Mouse (Mus musculus) forebrain, postnatal 0 days (tissue): ENCODE results near the gene Clps. TPM values are rescaled to one million over a fixed set of nuclear protein-coding genes. Genes with fewer than 3 reads are reported as not detected.

ENCODE experiments used
- ATAC-seq: fragments of 200-750 bp; cut with Nextera tagmentation; 2 replicates; pipeline ENCODE4 v1.8.0; 2017; ENCODE audit warnings: mild to moderate bottlenecking, moderate library complexity
- DNase-seq: peaks from one replicate; pipeline ENCODE4 v3.0.0-alpha.2; 2015
- H3K27ac ChIP-seq: fragments of 300-500 bp; sonication (generic); 2 replicates; pipeline ENCODE4 v1.5.1; 2014; ENCODE audit warnings: low read depth, mild to moderate bottlenecking, antibody characterized with exemption, low read length, moderate library complexity, mixed read lengths
- H3K27me3 ChIP-seq: fragments of 300-500 bp; sonication (generic); 2 replicates; pipeline ENCODE4 v1.6.1; 2014; ENCODE audit warnings: mild to moderate bottlenecking, low read length, mixed read lengths; ENCODE audit not compliant: insufficient read depth
- H3K36me3 ChIP-seq: fragments of 300-500 bp; sonication (generic); 2 replicates; pipeline ENCODE4 v1.6.1; 2014; ENCODE audit warnings: mild to moderate bottlenecking, moderate library complexity; ENCODE audit not compliant: insufficient read depth
- H3K4me1 ChIP-seq: fragments of 300-500 bp; sonication (generic); 2 replicates; pipeline ENCODE4 v1.6.1; 2014; ENCODE audit warnings: antibody characterized with exemption; ENCODE audit not compliant: insufficient read depth
- H3K4me2 ChIP-seq: fragments of 300-500 bp; sonication (generic); 2 replicates; pipeline ENCODE4 v1.6.1; 2014; ENCODE audit warnings: low read depth, mild to moderate bottlenecking, moderate library complexity
- H3K4me3 ChIP-seq: fragments of 300-500 bp; sonication (generic); 2 replicates; pipeline ENCODE4 v1.5.1; 2014; ENCODE audit warnings: low read depth, low read length, mixed read lengths
- H3K9ac ChIP-seq: fragments of 300-500 bp; sonication (generic); 2 replicates; pipeline ENCODE4 v1.6.1; 2014; ENCODE audit warnings: mild to moderate bottlenecking
- H3K9me3 ChIP-seq: fragments of 300-500 bp; sonication (generic); 2 replicates; pipeline ENCODE4 v1.6.1; 2016; ENCODE audit warnings: low read length
- CTCF ChIP-seq: sonication (generic); IDR thresholded peaks from 2 replicates; pipeline ENCODE4 v1.5.1; 2016; ENCODE audit warnings: antibody characterized with exemption, control low read depth, low read depth
- WGBS: fragments of 180-500 bp; shearing (Covaris S2); extraction: QIAGEN DNeasy Blood & Tissue Kit; methylation state at CpG from one replicate; pipeline ENCODE4 v1.1.7; 2014; 5-methylcytosine and 5-hydroxymethylcytosine counted together
- microRNA-seq, 2 experiments: library from miRNA; unstranded; fragments of <30 nt; microRNA quantifications; one replicate each; pipeline ENCODE4; 2016
- polyA plus RNA-seq: library from polyadenylated mRNA; unstranded; fragments of >200 nt; fragmentation: Nextera tagmentation; extraction: Ambion mirVana; gene quantifications from 2 replicates; pipeline ENCODE4 v1.2.1, GENCODE M21; 2015
- total RNA-seq: library from RNA; depleted of rRNA; stranded (reverse); fragments of >200 nt; gene quantifications from 2 replicates; pipeline ENCODE4 v1.2.3, GENCODE M21; 2014; rRNA removed

The Clps gene
- total and polyA plus RNA-seq, 2 experiments from 2014 or later, result not detected

- no peak overlapping the region for H3K27ac ChIP-seq
- H3K4me1 ChIP-seq, result peaks cover 6% of the 10 kb centered on the region; the same call in 1 of the 2 replicates
- WGBS, result 69% methylated on average over 5 of the region's 5 CpGs
- H3K4me2 ChIP-seq, result no peak overlapping the region
- ATAC-seq (no peak), DNase-seq (no peak)
- H3K36me3 ChIP-seq, result no peaks in the 10 kb centered on the region
- no peak overlapping the region for H3K9ac ChIP-seq
- no peak for TF ChIP-seq CTCF
- H3K9me3 ChIP-seq, result no peaks in the 10 kb centered on the region
- no peak overlapping the region for H3K4me3 ChIP-seq
- H3K27me3 ChIP-seq, result no peaks in the 10 kb centered on the region
Measured at GRCm38 (mm10) chr17:28514555-28514954, 46.0 kb downstream of the Clps start.

- no peaks in the 10 kb centered on the region for H3K27me3 ChIP-seq
- WGBS, result 79% methylated on average over 7 of the region's 7 CpGs
- TF ChIP-seq CTCF, result no peak
- no peak overlapping the region for H3K4me3 ChIP-seq
- no peak overlapping the region for H3K4me2 ChIP-seq
- DNase-seq (no peak), ATAC-seq (no peak)
- H3K9ac ChIP-seq, result no peak overlapping the region
- no peak overlapping the region for H3K27ac ChIP-seq
- H3K4me1 ChIP-seq, result peaks cover 6% of the 10 kb centered on the region; the same call in 1 of the 2 replicates
- no peaks in the 10 kb centered on the region for H3K36me3 ChIP-seq
- H3K9me3 ChIP-seq, result no peaks in the 10 kb centered on the region
Measured at GRCm38 (mm10) chr17:28513844-28514243, 46.7 kb downstream of the Clps start.

GRCm38 (mm10) chr17:28513337-28513736, 47.2 kb downstream of the Clps start:
- TF ChIP-seq CTCF, result no peak
- no peak overlapping the region for H3K27ac ChIP-seq
- DNase-seq (no peak), ATAC-seq (no peak)
- H3K9ac ChIP-seq, result no peak overlapping the region
- H3K4me3 ChIP-seq, result no peak overlapping the region
- WGBS, result 80% methylated on average over 1 of the region's 1 CpGs
- H3K27me3 ChIP-seq, result no peaks in the 10 kb centered on the region
- peaks cover 6% of the 10 kb centered on the region; the same call in 1 of the 2 replicates for H3K4me1 ChIP-seq
- H3K36me3 ChIP-seq, result no peaks in the 10 kb centered on the region
- H3K4me2 ChIP-seq, result no peak overlapping the region
- H3K9me3 ChIP-seq, result no peaks in the 10 kb centered on the region

- Histone ChIP-seq H3K27ac (no peak overlapping the region), H3K9ac (no peak overlapping the region), H3K4me1 (peaks cover 4% of the 10 kb centered on the region; the same call in 1 of the 2 replicates), H3K9me3 (no peaks in the 10 kb centered on the region), H3K4me3 (no peak overlapping the region), H3K36me3 (no peaks in the 10 kb centered on the region), H3K4me2 (no peak overlapping the region), H3K27me3 (no peaks in the 10 kb centered on the region)
- WGBS, result 55% methylated on average over 6 of the region's 6 CpGs
- ATAC-seq (no peak), DNase-seq (no peak)
- TF ChIP-seq CTCF, result no peak
Measured at GRCm38 (mm10) chr17:28512696-28513095, 47.9 kb downstream of the Clps start.

GRCm38 (mm10) chr17:28511616-28512541, 48.7 kb downstream of the Clps start:
- no peak for DNase-seq
- Histone ChIP-seq H3K4me2 (no peak overlapping the region), H3K27me3 (no peaks in the 10 kb centered on the region), H3K4me1 (no peaks in the 10 kb centered on the region), H3K9ac (no peak overlapping the region), H3K4me3 (no peak overlapping the region), H3K36me3 (no peaks in the 10 kb centered on the region), H3K9me3 (no peaks in the 10 kb centered on the region), H3K27ac (no peak overlapping the region)
- TF ChIP-seq CTCF, result no peak
- WGBS, result 44% methylated on average over 9 of the region's 9 CpGs
- ATAC-seq, result no peak

- DNase-seq (no peak), ATAC-seq (no peak)
- no peaks in the 10 kb centered on the region for H3K36me3 ChIP-seq
- H3K27ac ChIP-seq, result no peak overlapping the region
- H3K4me1 ChIP-seq, result no peaks in the 10 kb centered on the region
- no peak for TF ChIP-seq CTCF
- 9% methylated on average over 28 of the region's 28 CpGs for WGBS
- peak overlapping the region; percentile 5; the same call in 1 of the 2 replicates for H3K4me2 ChIP-seq
- H3K27me3 ChIP-seq, result no peaks in the 10 kb centered on the region
- H3K9ac ChIP-seq, result no peak overlapping the region
- H3K4me3 ChIP-seq, result no peak overlapping the region
- H3K9me3 ChIP-seq, result no peaks in the 10 kb centered on the region
Measured at GRCm38 (mm10) chr17:28510445-28511342, 49.9 kb downstream of the Clps start.

Small RNA genes lying within 50 kb of the gene (microRNA-seq; reads per million reads assigned to microRNA genes)
- gene Gm25195 (0 reads per million in 2 experiments), gene Mir6969 (0 reads per million in 2 experiments)

Other genes starting within 250 kb of the Clps start
- 32.5 and 35.2 TPM in 2 replicates for gene Fance, start 247.2 kb downstream of the Clps start, total RNA-seq
- 31.2 and 31.4 TPM in 2 replicates for gene Fance, start 247.2 kb downstream of the Clps start, polyA plus RNA-seq
- gene Rpl10a, start 232.3 kb downstream of the Clps start, total RNA-seq, result 1,161 and 1,582 TPM in 2 replicates
- 366 and 462 TPM in 2 replicates for gene Rpl10a, start 232.3 kb downstream of the Clps start, polyA plus RNA-seq
- 4.5 and 4.8 TPM in 2 replicates for gene Tead3, start 209.9 kb downstream of the Clps start, total RNA-seq
- gene Tead3, start 209.9 kb downstream of the Clps start, polyA plus RNA-seq, result 1.1 and 1.4 TPM in 2 replicates
- gene Tulp1, start 195.5 kb downstream of the Clps start, total RNA-seq, result 1.2 and 1.8 TPM in 2 replicates
- gene Tulp1, start 195.5 kb downstream of the Clps start, polyA plus RNA-seq, result 0.86 and 1.5 TPM in 2 replicates
- 26.6 and 37.3 TPM in 2 replicates for gene Fkbp5, start 43.2 kb downstream of the Clps start, total RNA-seq
- gene Fkbp5, start 43.2 kb downstream of the Clps start, polyA plus RNA-seq, result 18.3 and 21.1 TPM in 2 replicates
- gene Armc12, start 30.0 kb downstream of the Clps start, total RNA-seq, result 0.15 TPM in 1 of 2 replicates, not detected in the other
- gene Armc12, start 30.0 kb downstream of the Clps start, polyA plus RNA-seq, result not detected in 2 replicates
- not detected in 2 replicates for gene Clpsl2, start 11.4 kb downstream of the Clps start, total RNA-seq
- not detected in 2 replicates for gene Clpsl2, start 11.4 kb downstream of the Clps start, polyA plus RNA-seq
- 10.6 and 11.9 TPM in 2 replicates for gene Lhfpl5, start 14.9 kb upstream of the Clps start, total RNA-seq
- gene Lhfpl5, start 14.9 kb upstream of the Clps start, polyA plus RNA-seq, result 11.4 and 13.2 TPM in 2 replicates
- gene Srpk1, start 61.9 kb upstream of the Clps start, total RNA-seq, result 55.4 and 69.6 TPM in 2 replicates
- gene Srpk1, start 61.9 kb upstream of the Clps start, polyA plus RNA-seq, result 66.6 and 75.1 TPM in 2 replicates
- 2.0 and 3.3 TPM in 2 replicates for gene Slc26a8, start 129.5 kb upstream of the Clps start, total RNA-seq
- 1.3 and 1.8 TPM in 2 replicates for gene Slc26a8, start 129.5 kb upstream of the Clps start, polyA plus RNA-seq
- gene Mapk14, start 130.6 kb upstream of the Clps start, total RNA-seq, result 28.7 and 33.5 TPM in 2 replicates
- gene Mapk14, start 130.6 kb upstream of the Clps start, polyA plus RNA-seq, result 16.6 and 20.4 TPM in 2 replicates
- gene AC170998.1, start 165.3 kb upstream of the Clps start, total RNA-seq, result 1.2 and 5.6 TPM in 2 replicates
- gene AC170998.1, start 165.3 kb upstream of the Clps start, polyA plus RNA-seq, result 1.7 TPM in 1 of 2 replicates, not detected in the other
- gene Mapk13, start 208.5 kb upstream of the Clps start, total RNA-seq, result 0.14 and 0.38 TPM in 2 replicates
- 0.53 and 1.0 TPM in 2 replicates for gene Mapk13, start 208.5 kb upstream of the Clps start, polyA plus RNA-seq
- 8.9 and 13.0 TPM in 2 replicates for gene Brpf3, start 240.3 kb upstream of the Clps start, total RNA-seq
- gene Brpf3, start 240.3 kb upstream of the Clps start, polyA plus RNA-seq, result 2.2 and 4.1 TPM in 2 replicates